Mouse (Mus musculus) kidney, embryonic 15.5 days (tissue): ENCODE results near the gene Gpld1. TPM values are rescaled to one million over a fixed set of nuclear protein-coding genes. Genes with fewer than 3 reads are reported as not detected.
A peak's percentile ranks its signal among the peaks of the same experiment; 100 is the strongest.

Source experiments
- ATAC-seq: fragments of 200-750 bp; cut with Nextera tagmentation; replicated peaks from 2 replicates; pipeline ENCODE4 v1.8.0; 2017; ENCODE audit warnings: moderate TSS enrichment; ENCODE audit not compliant: low FRiP score
- H3K27ac ChIP-seq: fragments of 300-500 bp; sonication (generic); 2 replicates; pipeline ENCODE4 v1.5.1; 2015; ENCODE audit warnings: mild to moderate bottlenecking, inconsistent platforms
- H3K27me3 ChIP-seq: fragments of 300-500 bp; sonication (generic); 2 replicates; pipeline ENCODE4 v1.6.1; 2015; ENCODE audit warnings: inconsistent platforms
- H3K36me3 ChIP-seq: fragments of 300-500 bp; sonication (generic); 2 replicates; pipeline ENCODE4 v1.6.1; 2015; ENCODE audit warnings: inconsistent platforms
- H3K4me1 ChIP-seq: fragments of 300-500 bp; sonication (generic); 2 replicates; pipeline ENCODE4 v1.6.1; 2015; ENCODE audit warnings: inconsistent platforms
- H3K4me2 ChIP-seq: fragments of 300-500 bp; sonication (generic); 2 replicates; pipeline ENCODE4 v1.6.1; 2015; ENCODE audit warnings: moderate library complexity, mild to moderate bottlenecking, inconsistent platforms
- H3K4me3 ChIP-seq: fragments of 300-500 bp; sonication (generic); replicated peaks from 2 replicates; pipeline ENCODE4 v1.5.1; 2015; ENCODE audit warnings: mild to moderate bottlenecking, inconsistent platforms
- H3K9ac ChIP-seq: fragments of 300-500 bp; sonication (generic); 2 replicates; pipeline ENCODE4 v1.6.1; 2015; ENCODE audit warnings: mild to moderate bottlenecking, inconsistent platforms
- H3K9me3 ChIP-seq: fragments of 300-500 bp; sonication (generic); replicated peaks from 2 replicates; pipeline ENCODE4 v1.6.1; 2016; ENCODE audit warnings: inconsistent platforms
- WGBS: fragments of 180-500 bp; shearing (Covaris S2); methylation state at CpG from one replicate; pipeline ENCODE4 v1.1.7; 2015; ENCODE audit warnings: mixed read lengths; 5-methylcytosine and 5-hydroxymethylcytosine counted together
- polyA plus RNA-seq: library from polyadenylated mRNA; unstranded; fragments of >200 nt; fragmentation: Nextera tagmentation; extraction: Ambion mirVana; gene quantifications from 2 replicates; pipeline ENCODE4 v1.2.1, GENCODE M21; 2015

The Gpld1 gene
- polyA plus RNA-seq, 1 experiment from 2014 or later = 1.2 TPM

GRCm38 (mm10) chr13:25026409-25027113 is 83.6 kb downstream of the Gpld1 start:
- no peaks in the 10 kb centered on the region for H3K27me3 ChIP-seq
- peaks cover 3% of the 10 kb centered on the region; the same call in 1 of the 2 replicates for H3K4me1 ChIP-seq
- no peaks in the 10 kb centered on the region for H3K36me3 ChIP-seq
- no peaks in the 10 kb centered on the region for H3K9me3 ChIP-seq
- no peak overlapping the region for H3K4me2 ChIP-seq
- H3K9ac ChIP-seq = no peak overlapping the region
- 69% methylated on average over 6 of the region's 6 CpGs for WGBS
- ATAC-seq = peak; percentile 76
- peak overlapping the region; percentile 66 for H3K27ac ChIP-seq
- no peak overlapping the region for H3K4me3 ChIP-seq

DNA sequence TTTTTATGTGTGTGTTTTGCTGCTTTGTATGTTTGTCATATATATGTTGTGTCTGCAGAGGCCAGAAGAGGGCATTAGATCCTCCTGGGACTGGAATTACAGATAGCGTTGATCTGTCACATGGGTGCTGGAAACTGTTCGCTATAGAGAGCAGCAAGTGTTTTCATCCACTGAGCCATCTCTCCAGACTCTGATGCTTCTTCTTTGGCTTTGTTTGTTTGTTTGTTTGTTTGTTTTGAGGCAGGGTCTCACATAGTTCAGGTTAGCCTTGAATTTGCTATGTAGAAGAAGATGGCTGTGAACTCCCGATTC is 84.1 kb downstream of the Gpld1 start:
- Histone ChIP-seq H3K27ac (peak overlapping the region; percentile 66), H3K4me1 (peaks cover 3% of the 10 kb centered on the region; the same call in 1 of the 2 replicates), H3K4me3 (no peak overlapping the region), H3K9me3 (no peaks in the 10 kb centered on the region), H3K4me2 (no peak overlapping the region), H3K27me3 (no peaks in the 10 kb centered on the region), H3K36me3 (no peaks in the 10 kb centered on the region), H3K9ac (no peak overlapping the region)
- ATAC-seq = peak; percentile 37; the same call in 1 of the 2 replicates
- 77% methylated on average over 3 of the region's 3 CpGs for WGBS

DNA sequence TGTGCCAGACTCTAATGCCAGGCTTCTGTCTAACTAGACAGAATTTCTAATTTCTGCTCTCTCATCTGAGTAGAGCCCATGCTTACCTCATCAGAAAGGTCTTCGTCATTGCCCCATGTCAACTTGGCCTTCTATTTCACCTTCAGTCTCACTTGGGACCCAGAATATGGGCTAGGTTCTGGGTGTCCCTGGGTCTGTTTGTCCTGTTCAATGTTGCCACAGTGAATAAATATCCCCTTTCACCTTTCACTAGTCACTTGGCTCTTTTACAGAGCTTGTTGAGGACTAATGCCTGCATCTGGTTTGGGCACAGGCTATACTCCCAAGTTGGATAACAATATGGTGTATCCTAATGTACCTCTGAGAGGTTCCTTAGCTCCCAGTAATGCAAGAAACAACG is 96.5 kb downstream of the Gpld1 start:
- WGBS = 85% methylated on average over 2 of the region's 2 CpGs

More for the DNA sequence above, 96.5 kb downstream of the Gpld1 start:
- Histone ChIP-seq H3K36me3 (no peaks in the 10 kb centered on the region), H3K4me3 (no peak overlapping the region), H3K9ac (no peak overlapping the region), H3K4me2 (no peak overlapping the region), H3K9me3 (no peaks in the 10 kb centered on the region), H3K27me3 (no peaks in the 10 kb centered on the region), H3K27ac (no peak overlapping the region), H3K4me1 (no peaks in the 10 kb centered on the region)
- ATAC-seq = no peak

Other genes starting within 250 kb of the Gpld1 start
- not detected in 2 replicates for gene Armh2, start 201.9 kb upstream of the Gpld1 start, polyA plus RNA-seq
- gene Gmnn, start 181.2 kb upstream of the Gpld1 start, polyA plus RNA-seq = 115 and 117 TPM in 2 replicates
- gene BC005537, start 141.5 kb upstream of the Gpld1 start, polyA plus RNA-seq = 16.7 and 17.1 TPM in 2 replicates
- gene Acot13, start 111.6 kb upstream of the Gpld1 start, polyA plus RNA-seq = 103 and 105 TPM in 2 replicates
- 63.9 and 65.5 TPM in 2 replicates for gene Tdp2, start 111.5 kb upstream of the Gpld1 start, polyA plus RNA-seq
- 0.57 and 0.61 TPM in 2 replicates for gene D130043K22Rik, start 98.0 kb upstream of the Gpld1 start, polyA plus RNA-seq
- gene Aldh5a1, start 5.5 kb upstream of the Gpld1 start, polyA plus RNA-seq = 7.8 and 7.9 TPM in 2 replicates
- gene Mrs2, start 77.2 kb downstream of the Gpld1 start, polyA plus RNA-seq = 15.1 and 17.4 TPM in 2 replicates
- 40.0 and 45.1 TPM in 2 replicates for gene Dcdc2a, start 112.9 kb downstream of the Gpld1 start, polyA plus RNA-seq